Mouse (Mus musculus): ENCODE results near the gene S100a3. TPM values are rescaled to one million over a fixed set of nuclear protein-coding genes. Genes with fewer than 3 reads are reported as not detected.

The S100a3 gene
- polyA plus RNA-seq, 1 experiment from 2014 or later, result not detected

- 74% methylated on average over 10 of the region's 10 CpGs for WGBS
- no peak overlapping the region for H3K4me3 ChIP-seq
- H3K36me3 ChIP-seq, result no peaks in the 10 kb centered on the region
- H3K27ac ChIP-seq (replicated peaks), result no peak overlapping the region
- H3K27me3 ChIP-seq, result no peaks in the 10 kb centered on the region
- no peak for ATAC-seq (ENCODE audit: low FRiP score, low read depth)
- H3K4me1 ChIP-seq, result no peaks in the 10 kb centered on the region
- H3K9me3 ChIP-seq, result no peaks in the 10 kb centered on the region
- no peak overlapping the region for H3K9ac ChIP-seq (replicated peaks)
- no peak overlapping the region for H3K4me2 ChIP-seq (replicated peaks)
These were observed 16.1 kb downstream of the S100a3 start for GRCm38 (mm10) chr3:90576351-90577001.

- no peak overlapping the region for H3K4me2 ChIP-seq (replicated peaks)
These were observed 19.1 kb downstream of the S100a3 start for GRCm38 (mm10) chr3:90579433-90579832.

GRCm38 (mm10) chr3:90581141-90581540, 20.8 kb downstream of the S100a3 start:
- no peak for ATAC-seq (ENCODE audit: low FRiP score, low read depth)
- 93% methylated on average over 5 of the region's 5 CpGs for WGBS
- no peak overlapping the region for H3K27ac ChIP-seq (replicated peaks)
- H3K4me1 ChIP-seq, result no peaks in the 10 kb centered on the region
- no peak overlapping the region for H3K4me2 ChIP-seq (replicated peaks)
- H3K36me3 ChIP-seq, result no peaks in the 10 kb centered on the region
- no peaks in the 10 kb centered on the region for H3K9me3 ChIP-seq
- H3K4me3 ChIP-seq, result no peak overlapping the region
- H3K9ac ChIP-seq (replicated peaks), result no peak overlapping the region
- H3K27me3 ChIP-seq, result no peaks in the 10 kb centered on the region

More at GRCm38 (mm10) chr3:90579433-90579832, 19.1 kb downstream of the S100a3 start:
- Histone ChIP-seq H3K27me3 (no peaks in the 10 kb centered on the region), H3K9ac (replicated peaks) (no peak overlapping the region), H3K36me3 (no peaks in the 10 kb centered on the region), H3K27ac (replicated peaks) (no peak overlapping the region), H3K4me3 (no peak overlapping the region), H3K9me3 (no peaks in the 10 kb centered on the region), H3K4me1 (no peaks in the 10 kb centered on the region)
- 82% methylated on average over 7 of the region's 7 CpGs for WGBS
- no peak for ATAC-seq (ENCODE audit: low FRiP score, low read depth)

GRCm38 (mm10) chr3:90582156-90582555, 21.8 kb downstream of the S100a3 start:
- no peak for ATAC-seq (ENCODE audit: low FRiP score, low read depth)

GRCm38 (mm10) chr3:90582556-90582955, 22.2 kb downstream of the S100a3 start:
- no peaks in the 10 kb centered on the region for H3K4me1 ChIP-seq
- H3K36me3 ChIP-seq, result no peaks in the 10 kb centered on the region
- H3K4me3 ChIP-seq, result no peak overlapping the region
- ATAC-seq (ENCODE audit: low FRiP score, low read depth), result no peak
- H3K27me3 ChIP-seq, result no peaks in the 10 kb centered on the region
- no peaks in the 10 kb centered on the region for H3K9me3 ChIP-seq
- H3K27ac ChIP-seq (replicated peaks), result no peak overlapping the region
- no peak overlapping the region for H3K4me2 ChIP-seq (replicated peaks)
- WGBS, result 86% methylated on average over 4 of the region's 4 CpGs
- H3K9ac ChIP-seq (replicated peaks), result no peak overlapping the region

More at GRCm38 (mm10) chr3:90582156-90582555, 21.8 kb downstream of the S100a3 start:
- Histone ChIP-seq H3K4me2 (replicated peaks) (no peak overlapping the region), H3K27ac (replicated peaks) (no peak overlapping the region), H3K27me3 (no peaks in the 10 kb centered on the region), H3K9me3 (no peaks in the 10 kb centered on the region), H3K4me1 (no peaks in the 10 kb centered on the region), H3K4me3 (no peak overlapping the region), H3K9ac (replicated peaks) (no peak overlapping the region), H3K36me3 (no peaks in the 10 kb centered on the region)
- 94% methylated on average over 1 of the region's 1 CpGs for WGBS

- WGBS, result 51% methylated on average over 3 of the region's 3 CpGs
- H3K9me3 ChIP-seq, result no peaks in the 10 kb centered on the region
- no peaks in the 10 kb centered on the region for H3K4me1 ChIP-seq
- H3K4me3 ChIP-seq, result no peak overlapping the region
- H3K27ac ChIP-seq (replicated peaks), result no peak overlapping the region
- H3K27me3 ChIP-seq, result no peaks in the 10 kb centered on the region
- H3K36me3 ChIP-seq, result no peaks in the 10 kb centered on the region
- ATAC-seq (ENCODE audit: low FRiP score, low read depth), result no peak
- no peak overlapping the region for H3K4me2 ChIP-seq (replicated peaks)
- H3K9ac ChIP-seq (replicated peaks), result no peak overlapping the region
These were observed 23.5 kb downstream of the S100a3 start for GRCm38 (mm10) chr3:90583893-90584292.

- Histone ChIP-seq H3K4me2 (replicated peaks) (no peak overlapping the region), H3K9me3 (no peaks in the 10 kb centered on the region), H3K9ac (replicated peaks) (no peak overlapping the region), H3K4me1 (no peaks in the 10 kb centered on the region), H3K36me3 (no peaks in the 10 kb centered on the region), H3K27ac (replicated peaks) (no peak overlapping the region), H3K27me3 (no peaks in the 10 kb centered on the region), H3K4me3 (no peak overlapping the region)
- WGBS, result 31% methylated on average over 5 of the region's 5 CpGs
- no peak; the same call in 1 of the 2 replicates for ATAC-seq (ENCODE audit: low FRiP score, low read depth)
These were observed 25.2 kb downstream of the S100a3 start for GRCm38 (mm10) chr3:90585595-90585994.

- H3K36me3 ChIP-seq, result no peaks in the 10 kb centered on the region
- H3K27ac ChIP-seq (replicated peaks), result no peak overlapping the region
- ATAC-seq (ENCODE audit: low FRiP score, low read depth), result no peak
- no peaks in the 10 kb centered on the region for H3K4me1 ChIP-seq
- no peak overlapping the region for H3K9ac ChIP-seq (replicated peaks)
- no peak overlapping the region for H3K4me3 ChIP-seq
- H3K9me3 ChIP-seq, result no peaks in the 10 kb centered on the region
- H3K4me2 ChIP-seq (replicated peaks), result no peak overlapping the region
- no peaks in the 10 kb centered on the region for H3K27me3 ChIP-seq
- 86% methylated on average over 15 of the region's 15 CpGs for WGBS
These were observed 25.8 kb downstream of the S100a3 start for GRCm38 (mm10) chr3:90586016-90586643.

- no peak for ATAC-seq (ENCODE audit: low FRiP score, low read depth)
- Histone ChIP-seq H3K9me3 (no peaks in the 10 kb centered on the region), H3K4me3 (no peak overlapping the region), H3K27me3 (no peaks in the 10 kb centered on the region), H3K27ac (replicated peaks) (no peak overlapping the region), H3K4me2 (replicated peaks) (no peak overlapping the region), H3K4me1 (no peaks in the 10 kb centered on the region), H3K9ac (replicated peaks) (no peak overlapping the region), H3K36me3 (no peaks in the 10 kb centered on the region)
- WGBS, result 75% methylated on average over 10 of the region's 10 CpGs
These were observed 26.5 kb downstream of the S100a3 start for GRCm38 (mm10) chr3:90586906-90587305.

GRCm38 (mm10) chr3:90587361-90588101, 27.2 kb downstream of the S100a3 start:
- Histone ChIP-seq H3K27me3 (no peaks in the 10 kb centered on the region), H3K4me2 (replicated peaks) (no peak overlapping the region), H3K36me3 (no peaks in the 10 kb centered on the region), H3K9me3 (no peaks in the 10 kb centered on the region), H3K9ac (replicated peaks) (no peak overlapping the region), H3K27ac (replicated peaks) (no peak overlapping the region), H3K4me3 (no peak overlapping the region), H3K4me1 (no peaks in the 10 kb centered on the region)
- ATAC-seq (ENCODE audit: low FRiP score, low read depth), result no peak
- 89% methylated on average over 14 of the region's 14 CpGs for WGBS

GRCm38 (mm10) chr3:90589390-90589789, 29.0 kb downstream of the S100a3 start:
- no peak overlapping the region for H3K4me2 ChIP-seq (replicated peaks)
- no peaks in the 10 kb centered on the region for H3K9me3 ChIP-seq
- no peak overlapping the region for H3K27ac ChIP-seq (replicated peaks)
- H3K4me1 ChIP-seq, result no peaks in the 10 kb centered on the region
- H3K4me3 ChIP-seq, result no peak overlapping the region
- no peaks in the 10 kb centered on the region for H3K27me3 ChIP-seq
- H3K9ac ChIP-seq (replicated peaks), result no peak overlapping the region
- 83% methylated on average over 6 of the region's 6 CpGs for WGBS
- no peaks in the 10 kb centered on the region for H3K36me3 ChIP-seq
- ATAC-seq (ENCODE audit: low FRiP score, low read depth), result no peak

GRCm38 (mm10) chr3:90589947-90590346, 29.6 kb downstream of the S100a3 start, which contains the start of gene S100a2:
Gene S100a2, plus strand, starts transcription at chr3:90590247.
- no peak within 1 kb of the TSS for H3K4me2 ChIP-seq (replicated peaks)
- H3K9ac ChIP-seq (replicated peaks), result no peak within 1 kb of the TSS
- no peak within 1 kb of the TSS for H3K4me3 ChIP-seq
- ATAC-seq (ENCODE audit: low FRiP score, low read depth), result no peak
- H3K9me3 ChIP-seq, result no peaks in the 10 kb centered on the region
- no peak within 1 kb of the TSS for H3K27ac ChIP-seq (replicated peaks)
- H3K27me3 ChIP-seq, result no peaks in the 10 kb centered on the region
- H3K36me3 ChIP-seq, result no peaks in the 10 kb centered on the region
- WGBS, result 77% methylated on average over 8 of the region's 8 CpGs
- H3K4me1 ChIP-seq, result no peaks in the 10 kb centered on the region

Data from midbrain, embryonic 12.5 days (tissue).